Mouse (Mus musculus): ENCODE results near the gene Trcg1. TPM values are rescaled to one million over a fixed set of nuclear protein-coding genes. Genes with fewer than 3 reads are reported as not detected.

Trcg1 gene
- total and polyA plus RNA-seq, 2 experiments: not detected

DNA sequence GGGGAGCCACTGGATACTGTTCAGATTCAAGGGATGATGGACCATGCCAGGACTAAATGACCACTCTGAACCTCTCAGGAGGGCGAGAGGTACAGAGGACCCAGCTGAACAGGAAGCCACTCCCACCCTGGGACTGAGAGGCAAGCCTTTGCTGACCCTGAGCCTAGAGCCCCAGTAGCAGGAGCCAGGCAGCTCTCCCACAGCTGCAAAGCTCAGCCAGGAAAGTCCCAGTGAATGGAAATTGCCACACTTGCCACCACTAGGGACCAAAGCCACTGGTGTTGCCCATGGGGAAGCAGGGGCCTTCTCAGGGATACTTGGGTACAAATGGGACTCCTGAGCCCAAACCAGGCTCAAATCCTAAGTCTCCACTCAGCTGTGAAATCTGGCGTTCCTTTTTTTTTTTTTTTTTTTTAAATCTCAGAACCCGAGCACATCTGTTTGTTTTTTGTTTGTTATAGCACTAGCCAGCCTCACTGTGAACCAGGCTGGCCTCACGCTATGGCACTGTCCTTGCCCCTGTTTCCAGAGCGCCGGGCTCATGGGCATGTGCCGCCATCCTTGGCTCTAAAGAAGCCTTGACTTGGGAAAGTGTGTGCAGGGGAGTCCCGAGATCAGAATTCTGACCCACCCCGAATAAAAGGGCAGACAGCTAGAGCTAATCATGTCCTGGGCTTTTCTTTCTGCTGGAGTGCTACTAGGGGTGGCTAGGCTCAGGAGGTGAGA is 35.6 kb downstream of the Trcg1 start:
- H3K79me2 ChIP-seq (ENCODE audit: control insufficient read depth, insufficient read depth, low read length): no peaks in the 10 kb centered on the region
- DNase-seq (ENCODE audit: extremely low read depth, low read depth, low spot score): no peak
- TF ChIP-seq POLR2A (IDR thresholded peaks at IDR 0.05; ENCODE audit: extremely low read depth, insufficient read depth, low read length) (no peak), CTCF (IDR thresholded peaks at IDR 0.05; ENCODE audit: low read depth, low read length) (no peak)
- H3K4me1 ChIP-seq (ENCODE audit: control insufficient read depth, insufficient read depth, low read length): peaks cover 8% of the 10 kb centered on the region
- no peak overlapping the region for H3K9ac ChIP-seq (ENCODE audit: low read depth, low read length)
- no peak overlapping the region for H3K4me3 ChIP-seq (ENCODE audit: insufficient read depth, low read depth, low read length)
- H3K27ac ChIP-seq (replicated peaks; ENCODE audit: insufficient read depth, low read depth, low read length): no peak overlapping the region
- 84% methylated on average over 9 of the region's 9 CpGs for WGBS
- H3K27me3 ChIP-seq (ENCODE audit: control insufficient read depth, insufficient read depth, low read length): no peaks in the 10 kb centered on the region
- no peaks in the 10 kb centered on the region for H3K36me3 ChIP-seq (ENCODE audit: control insufficient read depth, insufficient read depth, low read length)

- no peaks in the 10 kb centered on the region for H3K36me3 ChIP-seq (ENCODE audit: control insufficient read depth, insufficient read depth, low read length)
- no peak for TF ChIP-seq CTCF (IDR thresholded peaks at IDR 0.05; ENCODE audit: low read depth, low read length)
- no peak for TF ChIP-seq POLR2A (IDR thresholded peaks at IDR 0.05; ENCODE audit: extremely low read depth, insufficient read depth, low read length)
- no peak overlapping the region for H3K27ac ChIP-seq (replicated peaks; ENCODE audit: insufficient read depth, low read depth, low read length)
- H3K4me3 ChIP-seq (ENCODE audit: insufficient read depth, low read depth, low read length): no peak overlapping the region
- no peak for DNase-seq (ENCODE audit: extremely low read depth, low read depth, low spot score)
- peaks cover 3% of the 10 kb centered on the region; the same call in 1 of the 2 replicates for H3K4me1 ChIP-seq (ENCODE audit: control insufficient read depth, insufficient read depth, low read length)
- WGBS: 79% methylated on average over 8 of the region's 8 CpGs
- no peaks in the 10 kb centered on the region for H3K79me2 ChIP-seq (ENCODE audit: control insufficient read depth, insufficient read depth, low read length)
- no peak overlapping the region for H3K9ac ChIP-seq (ENCODE audit: low read depth, low read length)
- H3K27me3 ChIP-seq (ENCODE audit: control insufficient read depth, insufficient read depth, low read length): no peaks in the 10 kb centered on the region
These were observed 36.8 kb downstream of the Trcg1 start for GRCm38 (mm10) chr9:57272902-57273804.

DNA sequence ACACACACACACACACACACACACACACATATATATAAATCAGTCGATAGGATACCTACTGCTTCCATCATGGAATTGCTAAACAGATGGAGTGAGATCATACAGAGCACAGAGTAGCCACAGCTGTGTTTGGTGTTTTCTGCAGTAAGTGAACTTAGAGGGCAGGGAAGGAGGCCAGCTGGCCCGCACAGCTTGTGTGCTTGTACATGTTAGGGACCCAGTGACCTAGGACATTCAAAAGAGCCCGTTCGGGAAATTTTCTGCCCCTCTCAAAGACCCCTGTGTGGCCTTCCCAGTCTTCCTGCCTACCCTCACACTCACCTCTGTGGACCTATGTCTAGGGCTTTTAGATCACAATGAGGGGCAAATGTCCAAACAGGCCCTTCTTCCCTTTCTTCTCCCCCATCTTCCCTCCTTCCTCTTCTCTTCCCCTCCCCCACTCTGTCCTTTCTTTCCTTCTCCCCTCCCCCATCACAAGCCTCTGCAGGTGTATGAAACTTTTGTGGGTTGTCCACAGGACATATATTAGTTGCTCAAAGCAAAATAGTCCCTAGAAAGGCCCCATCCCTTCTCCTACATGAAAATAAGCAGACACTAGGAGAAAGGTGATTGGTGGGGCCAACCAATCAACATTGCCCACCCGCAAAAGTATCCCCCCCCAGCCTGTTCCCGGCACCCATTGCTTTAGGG is 37.6 kb downstream of the Trcg1 start:
- peak; percentile 58 for DNase-seq (ENCODE audit: extremely low read depth, low read depth, low spot score)
- Histone ChIP-seq H3K27ac (replicated peaks; ENCODE audit: insufficient read depth, low read depth, low read length) (no peak overlapping the region), H3K36me3 (ENCODE audit: control insufficient read depth, insufficient read depth, low read length) (no peaks in the 10 kb centered on the region), H3K4me1 (ENCODE audit: control insufficient read depth, insufficient read depth, low read length) (0 out of 2 replicates have a peak, but pooled peaks cover 2% of the 10 kb centered on the region), H3K9ac (ENCODE audit: low read depth, low read length) (no peak overlapping the region), H3K27me3 (ENCODE audit: control insufficient read depth, insufficient read depth, low read length) (no peaks in the 10 kb centered on the region), H3K79me2 (ENCODE audit: control insufficient read depth, insufficient read depth, low read length) (no peaks in the 10 kb centered on the region), H3K4me3 (ENCODE audit: insufficient read depth, low read depth, low read length) (no peak overlapping the region)
- no peak for TF ChIP-seq CTCF (IDR thresholded peaks at IDR 0.05; ENCODE audit: low read depth, low read length)
- no peak for TF ChIP-seq POLR2A (IDR thresholded peaks at IDR 0.05; ENCODE audit: extremely low read depth, insufficient read depth, low read length)
- 36% methylated on average over 6 of the region's 6 CpGs for WGBS

DNA sequence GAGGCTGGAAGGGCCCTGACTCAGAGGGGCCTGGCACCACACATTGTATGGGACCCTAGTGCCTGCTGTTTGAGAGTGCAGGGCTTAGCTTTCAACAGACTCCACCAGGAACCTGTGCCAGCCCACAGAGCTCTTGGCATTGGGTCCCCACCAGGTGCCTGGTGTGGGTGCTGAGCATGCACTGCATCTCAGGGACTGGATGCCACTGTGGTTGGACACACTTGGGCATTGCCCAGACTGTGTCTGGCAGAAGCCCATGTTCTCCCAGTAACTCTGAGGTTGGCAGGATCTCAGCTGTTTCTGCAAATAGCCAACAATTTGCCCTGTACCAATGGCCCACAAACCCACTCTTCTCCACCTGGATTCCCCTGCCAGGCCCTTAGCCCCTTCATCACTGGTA is 40.0 kb downstream of the Trcg1 start:
- no peaks in the 10 kb centered on the region for H3K27me3 ChIP-seq (ENCODE audit: control insufficient read depth, insufficient read depth, low read length)
- H3K36me3 ChIP-seq (ENCODE audit: control insufficient read depth, insufficient read depth, low read length): no peaks in the 10 kb centered on the region
- H3K4me1 ChIP-seq (ENCODE audit: control insufficient read depth, insufficient read depth, low read length): 0 out of 2 replicates have a peak, but pooled peaks cover 2% of the 10 kb centered on the region
- TF ChIP-seq CTCF (IDR thresholded peaks at IDR 0.05; ENCODE audit: low read depth, low read length) (no peak), POLR2A (IDR thresholded peaks at IDR 0.05; ENCODE audit: extremely low read depth, insufficient read depth, low read length) (no peak)
- no peak overlapping the region for H3K9ac ChIP-seq (ENCODE audit: low read depth, low read length)
- no peak overlapping the region for H3K27ac ChIP-seq (replicated peaks; ENCODE audit: insufficient read depth, low read depth, low read length)
- no peak overlapping the region for H3K4me3 ChIP-seq (ENCODE audit: insufficient read depth, low read depth, low read length)
- H3K79me2 ChIP-seq (ENCODE audit: control insufficient read depth, insufficient read depth, low read length): no peaks in the 10 kb centered on the region
- peak; percentile 53 for DNase-seq (ENCODE audit: extremely low read depth, low read depth, low spot score)

GRCm38 (mm10) chr9:57278268-57278667 is 41.9 kb downstream of the Trcg1 start:
- TF ChIP-seq CTCF (IDR thresholded peaks at IDR 0.05; ENCODE audit: low read depth, low read length) (no peak), POLR2A (IDR thresholded peaks at IDR 0.05; ENCODE audit: extremely low read depth, insufficient read depth, low read length) (no peak)
- no peak for DNase-seq (ENCODE audit: extremely low read depth, low read depth, low spot score)
- Histone ChIP-seq H3K27me3 (ENCODE audit: control insufficient read depth, insufficient read depth, low read length) (no peaks in the 10 kb centered on the region), H3K79me2 (ENCODE audit: control insufficient read depth, insufficient read depth, low read length) (no peaks in the 10 kb centered on the region), H3K4me1 (ENCODE audit: control insufficient read depth, insufficient read depth, low read length) (peaks cover 6% of the 10 kb centered on the region; the same call in 1 of the 2 replicates), H3K9ac (ENCODE audit: low read depth, low read length) (no peak overlapping the region), H3K4me3 (ENCODE audit: insufficient read depth, low read depth, low read length) (no peak overlapping the region), H3K36me3 (ENCODE audit: control insufficient read depth, insufficient read depth, low read length) (no peaks in the 10 kb centered on the region), H3K27ac (replicated peaks; ENCODE audit: insufficient read depth, low read depth, low read length) (no peak overlapping the region)
- 75% methylated on average over 4 of the region's 4 CpGs for WGBS
